Mouse (Mus musculus) MEL (cell line): Measurements from ENCODE around the gene Enthd1.

ENCODE experiments used
- CHD2 ChIP-seq: IDR thresholded peaks from 2 replicates; pipeline ENCODE4 v1.6.1; 2011; ENCODE audit warnings: low read length, improper control_type of control experiment
- CTCF ChIP-seq, 3 experiments: IDR thresholded peaks in 2 of 3; conservative IDR thresholded peaks in 1 of 3; 2 replicates each; pipeline ENCODE4 v1.5.1; 2011 to 2012; ENCODE audit warnings: low read length in 3 of 3, low read depth in 2 of 3, mild to moderate bottlenecking in 2 of 3, improper control_type of control experiment in 1 of 3, inconsistent platforms in 1 of 3, mixed read lengths in 1 of 3, moderate library complexity in 1 of 3; ENCODE audit not compliant: control insufficient read depth in 1 of 3, insufficient read depth in 1 of 3, poor library complexity in 1 of 3, severe bottlenecking in 1 of 3
- EP300 ChIP-seq, 2 experiments: IDR thresholded peaks; 2 replicates each; pipeline ENCODE4 v1.6.1; 2011; ENCODE audit warnings: improper control_type of control experiment in 2 of 2, low read length in 2 of 2, low read depth in 1 of 2, mild to moderate bottlenecking in 1 of 2
- MAFK ChIP-seq: IDR thresholded peaks from 2 replicates; pipeline ENCODE4 v1.6.1; 2011; ENCODE audit warnings: low read depth, mild to moderate bottlenecking, low read length, improper control_type of control experiment, borderline replicate concordance
- MXI1 ChIP-seq: IDR thresholded peaks from 2 replicates; pipeline ENCODE4 v1.6.1; 2011; ENCODE audit warnings: mild to moderate bottlenecking, low read depth, low read length, improper control_type of control experiment
- NRF1 ChIP-seq: IDR thresholded peaks from 2 replicates; pipeline ENCODE4 v1.6.1; 2014; ENCODE audit warnings: low read depth, mild to moderate bottlenecking, inconsistent platforms, low read length, improper control_type of control experiment, moderate library complexity; ENCODE audit not compliant: poor library complexity, insufficient read depth, severe bottlenecking
- POLR2A ChIP-seq, 2 experiments: IDR thresholded peaks; 2 replicates each; pipeline ENCODE4 v1.6.1; 2011 to 2012; ENCODE audit warnings: low read length in 2 of 2, mild to moderate bottlenecking in 2 of 2, control low read depth in 1 of 2, improper control_type of control experiment in 1 of 2, low read depth in 1 of 2, moderate library complexity in 1 of 2; ENCODE audit not compliant: control insufficient read depth in 1 of 2, insufficient read depth in 1 of 2, poor library complexity in 1 of 2
- POLR2AphosphoS2 ChIP-seq: IDR thresholded peaks from 2 replicates; pipeline ENCODE4 v1.6.1; 2011; ENCODE audit warnings: low read length, improper control_type of control experiment
- SIN3A ChIP-seq: IDR thresholded peaks from 2 replicates; pipeline ENCODE4 v1.6.1; 2012; ENCODE audit warnings: low read length, improper control_type of control experiment, inconsistent platforms
- SMC3 ChIP-seq: IDR thresholded peaks from 2 replicates; pipeline ENCODE4 v1.6.1; 2011; ENCODE audit warnings: low read depth, low read length, improper control_type of control experiment
- UBTF ChIP-seq: IDR thresholded peaks from 2 replicates; pipeline ENCODE4 v1.6.1; 2012; ENCODE audit warnings: low read depth, mild to moderate bottlenecking, inconsistent platforms, low read length, improper control_type of control experiment, moderate library complexity, borderline replicate concordance; ENCODE audit not compliant: insufficient read depth

- TF ChIP-seq MXI1: no peak
- no peak for TF ChIP-seq EP300 (IDR thresholded peaks at IDR 0.05; ENCODE audit: low read depth in 1 of 2, low read length in 2 of 2)
- no peak for TF ChIP-seq CTCF (IDR thresholded peaks at IDR 0.05 in 2 of 3, conservative IDR thresholded peaks at IDR 0.05 in 1 of 3; ENCODE audit: control insufficient read depth in 1 of 3, insufficient read depth in 1 of 3, low read depth in 2 of 3, low read length in 3 of 3, poor library complexity in 1 of 3, severe bottlenecking in 1 of 3)
- TF ChIP-seq POLR2AphosphoS2: no peak
- TF ChIP-seq SMC3: no peak
- no peak for TF ChIP-seq UBTF
- no peak for TF ChIP-seq CHD2
- no peak for TF ChIP-seq POLR2A (IDR thresholded peaks at IDR 0.05; ENCODE audit: control insufficient read depth in 1 of 2, insufficient read depth in 1 of 2, low read depth in 1 of 2, low read length in 2 of 2, poor library complexity in 1 of 2)
- TF ChIP-seq NRF1: no peak
- TF ChIP-seq MAFK: no peak
- no peak for TF ChIP-seq SIN3A
These were observed 62.2 kb downstream of the Enthd1 start for GRCm38 (mm10) chr15:80502741-80503140.
